17 mouse cellular contexts compared by ENCODE assay signal in genomic region chr6:50847548-50847947, GRCm38 (mm10).
A peak's percentile ranks its signal among the peaks of the same experiment; 100 is the strongest.
DNase-seq lines count a peak whose midpoint lies in the region; ATAC-seq and TF ChIP-seq lines count a peak whose summit lies in the region.
"Had no signal": no experiment of that assay in that cellular context is flagged by ENCODE, and none has a peak within 500 bp of the region (broad histone marks: within the 10 kb centered on the region; RNA-seq: fewer than 3 reads in every experiment).

No protein-coding gene starts in this region.

- 60% methylated on average over 7 of the region's 7 CpGs for WGBS in forebrain, postnatal 0 days
- WGBS in forebrain, embryonic 10.5 days, result 90% methylated on average over 7 of the region's 7 CpGs
- WGBS in hindbrain, embryonic 14.5 days, result 87% methylated on average over 7 of the region's 7 CpGs
- 84% methylated on average over 7 of the region's 7 CpGs for WGBS in hindbrain, embryonic 13.5 days
- WGBS in embryonic facial prominence, embryonic 14.5 days, result 60% methylated on average over 7 of the region's 7 CpGs

- no peak overlapping the region for H3K4me3 ChIP-seq in forebrain, postnatal 0 days (ENCODE audit: low read depth, low read length)
- H3K4me3 ChIP-seq in forebrain, embryonic 10.5 days, result no peak overlapping the region
- H3K4me3 ChIP-seq in hindbrain, embryonic 14.5 days (replicated peaks; ENCODE audit: low read length), result no peak overlapping the region
- no peak overlapping the region for H3K4me3 ChIP-seq in hindbrain, embryonic 13.5 days
- H3K4me3 ChIP-seq in embryonic facial prominence, embryonic 14.5 days (ENCODE audit: low read depth, low read length), result no peak overlapping the region
- H3K4me3 ChIP-seq: erythroblast, embryonic 14.5 days; forebrain, embryonic 13.5 days; forebrain, embryonic 15.5 days had no signal

- H3K9me3 ChIP-seq in forebrain, postnatal 0 days (ENCODE audit: low read length), result no peaks in the 10 kb centered on the region
- H3K9me3 ChIP-seq in forebrain, embryonic 10.5 days, result no peaks in the 10 kb centered on the region
- no peaks in the 10 kb centered on the region for H3K9me3 ChIP-seq in hindbrain, embryonic 14.5 days (ENCODE audit: control insufficient read depth, low read length)
- no peaks in the 10 kb centered on the region for H3K9me3 ChIP-seq in hindbrain, embryonic 13.5 days
- H3K9me3 ChIP-seq in embryonic facial prominence, embryonic 14.5 days (ENCODE audit: control insufficient read depth, low read length), result no peaks in the 10 kb centered on the region
- H3K9me3 ChIP-seq: forebrain, embryonic 13.5 days; forebrain, embryonic 15.5 days had no signal

- peak; percentile 67 for ATAC-seq in forebrain, postnatal 0 days
- ATAC-seq in hindbrain, embryonic 14.5 days (ENCODE audit: low FRiP score), result no peak
- ATAC-seq in hindbrain, embryonic 13.5 days (ENCODE audit: low FRiP score), result no peak
- ATAC-seq in embryonic facial prominence, embryonic 14.5 days (ENCODE audit: low read depth), result 0 out of 2 replicates have a peak, but pooled peaks have one; percentile 37
- ATAC-seq: forebrain, embryonic 15.5 days had no signal

- no peak overlapping the region for H3K27ac ChIP-seq in forebrain, postnatal 0 days (ENCODE audit: low read depth, low read length)
- no peak overlapping the region for H3K27ac ChIP-seq in forebrain, embryonic 10.5 days
- H3K27ac ChIP-seq in hindbrain, embryonic 14.5 days, result 0 out of 2 replicates have a peak overlapping the region, but pooled peaks have one; percentile 23
- H3K27ac ChIP-seq in hindbrain, embryonic 13.5 days, result no peak overlapping the region; the same call in 1 of the 2 replicates
- H3K27ac ChIP-seq in embryonic facial prominence, embryonic 14.5 days (replicated peaks; ENCODE audit: low read depth, low read length), result peak overlapping the region; percentile 84
- H3K27ac ChIP-seq: forebrain, embryonic 13.5 days had no signal

- no peaks in the 10 kb centered on the region for H3K36me3 ChIP-seq in forebrain, postnatal 0 days (ENCODE audit: insufficient read depth)
- no peaks in the 10 kb centered on the region for H3K36me3 ChIP-seq in forebrain, embryonic 10.5 days (replicated peaks)
- no peaks in the 10 kb centered on the region for H3K36me3 ChIP-seq in hindbrain, embryonic 14.5 days (replicated peaks; ENCODE audit: control insufficient read depth, insufficient read depth)
- H3K36me3 ChIP-seq in hindbrain, embryonic 13.5 days, result no peaks in the 10 kb centered on the region
- H3K36me3 ChIP-seq in embryonic facial prominence, embryonic 14.5 days (ENCODE audit: control insufficient read depth, insufficient read depth, low read length), result no peaks in the 10 kb centered on the region
- H3K36me3 ChIP-seq: forebrain, embryonic 15.5 days had no signal

- DNase-seq in forebrain, postnatal 0 days, result peak; percentile 16
- DNase-seq in forebrain, embryonic 10.5 days (ENCODE audit: extremely low spot score, low spot score), result no peak
- no peak for DNase-seq in hindbrain, embryonic 14.5 days (ENCODE audit: low spot score)
- DNase-seq in embryonic facial prominence, embryonic 14.5 days (ENCODE audit: low spot score), result peak; percentile 57
- DNase-seq in frontal cortex, postnatal 36 days (ENCODE audit: low spot score in 2 of 2), result no peak
- no peak for DNase-seq in urinary bladder, postnatal 10 days (ENCODE audit: low spot score)
- DNase-seq: adrenal gland, adult 8-10 months; adrenal gland, postnatal 14 days; adrenal gland, postnatal 36 days; cerebellum, adult 11-12 months; cerebellum, adult 2 months; cerebellum, adult 9-10 months; cerebellum, postnatal 25 days had no signal

- no peak for TF ChIP-seq CTCF in forebrain, postnatal 0 days (IDR thresholded peaks at IDR 0.05; ENCODE audit: low read depth)

- H3K9ac ChIP-seq in forebrain, postnatal 0 days, result no peak overlapping the region
- no peak overlapping the region for H3K9ac ChIP-seq in hindbrain, embryonic 14.5 days
- no peak overlapping the region for H3K9ac ChIP-seq in hindbrain, embryonic 13.5 days
- H3K9ac ChIP-seq in embryonic facial prominence, embryonic 14.5 days (ENCODE audit: low read depth, low read length), result no peak overlapping the region
- H3K9ac ChIP-seq: forebrain, embryonic 13.5 days; forebrain, embryonic 15.5 days had no signal

- no peaks in the 10 kb centered on the region for H3K4me1 ChIP-seq in forebrain, postnatal 0 days (ENCODE audit: insufficient read depth)
- H3K4me1 ChIP-seq in forebrain, embryonic 10.5 days, result no peaks in the 10 kb centered on the region
- peaks cover 9% of the 10 kb centered on the region; the same call in 1 of the 2 replicates for H3K4me1 ChIP-seq in hindbrain, embryonic 14.5 days (replicated peaks; ENCODE audit: control insufficient read depth, insufficient read depth, low read length)
- H3K4me1 ChIP-seq in hindbrain, embryonic 13.5 days (replicated peaks), result peaks cover 20% of the 10 kb centered on the region
- peaks cover 24% of the 10 kb centered on the region for H3K4me1 ChIP-seq in embryonic facial prominence, embryonic 14.5 days (ENCODE audit: control insufficient read depth, insufficient read depth, low read length)

- no peaks in the 10 kb centered on the region for H3K27me3 ChIP-seq in forebrain, postnatal 0 days (ENCODE audit: insufficient read depth, low read length)
- no peaks in the 10 kb centered on the region for H3K27me3 ChIP-seq in forebrain, embryonic 10.5 days (ENCODE audit: poor library complexity, severe bottlenecking)
- no peaks in the 10 kb centered on the region for H3K27me3 ChIP-seq in hindbrain, embryonic 14.5 days (ENCODE audit: control insufficient read depth, insufficient read depth, low read length)
- H3K27me3 ChIP-seq in hindbrain, embryonic 13.5 days, result no peaks in the 10 kb centered on the region
- no peaks in the 10 kb centered on the region for H3K27me3 ChIP-seq in embryonic facial prominence, embryonic 14.5 days (replicated peaks; ENCODE audit: control insufficient read depth, insufficient read depth, low read length)
- H3K27me3 ChIP-seq: forebrain, embryonic 13.5 days; forebrain, embryonic 15.5 days had no signal

- no peak overlapping the region for H3K4me2 ChIP-seq in forebrain, postnatal 0 days (ENCODE audit: low read depth)
- no peak overlapping the region for H3K4me2 ChIP-seq in hindbrain, embryonic 14.5 days (replicated peaks)
- H3K4me2 ChIP-seq in hindbrain, embryonic 13.5 days, result no peak overlapping the region
- no peak overlapping the region for H3K4me2 ChIP-seq in embryonic facial prominence, embryonic 14.5 days (ENCODE audit: low read depth, low read length)
- H3K4me2 ChIP-seq: forebrain, embryonic 13.5 days; forebrain, embryonic 15.5 days had no signal

Comparison
In these comparisons a context has a peak if more than half of its experiments do, and no peak if none do; other contexts are left out.
1. DNase-seq: peak in forebrain, postnatal 0 days (single experiment) and embryonic facial prominence, embryonic 14.5 days (single experiment); none in forebrain, embryonic 10.5 days (single experiment), hindbrain, embryonic 14.5 days (single experiment), frontal cortex, postnatal 36 days (0 of 2) and urinary bladder, postnatal 10 days (single experiment).
2. H3K27ac ChIP-seq: peak in hindbrain, embryonic 14.5 days (single experiment) and embryonic facial prominence, embryonic 14.5 days (single experiment); none in forebrain, postnatal 0 days (single experiment), forebrain, embryonic 10.5 days (single experiment) and hindbrain, embryonic 13.5 days (single experiment).
3. ATAC-seq: peak in forebrain, postnatal 0 days (single experiment) and embryonic facial prominence, embryonic 14.5 days (single experiment); none in hindbrain, embryonic 14.5 days (single experiment) and hindbrain, embryonic 13.5 days (single experiment).